Mouse (Mus musculus): ENCODE results near the gene Tmtc2. TPM values are rescaled to one million over a fixed set of nuclear protein-coding genes. Genes with fewer than 3 reads are reported as not detected.
A peak's percentile ranks its signal among the peaks of the same experiment; 100 is the strongest.

Gene Tmtc2
- total RNA-seq (2022) = 1 to 10 TPM; 2.0 to 5.2 (median 2.9) TPM

DNA sequence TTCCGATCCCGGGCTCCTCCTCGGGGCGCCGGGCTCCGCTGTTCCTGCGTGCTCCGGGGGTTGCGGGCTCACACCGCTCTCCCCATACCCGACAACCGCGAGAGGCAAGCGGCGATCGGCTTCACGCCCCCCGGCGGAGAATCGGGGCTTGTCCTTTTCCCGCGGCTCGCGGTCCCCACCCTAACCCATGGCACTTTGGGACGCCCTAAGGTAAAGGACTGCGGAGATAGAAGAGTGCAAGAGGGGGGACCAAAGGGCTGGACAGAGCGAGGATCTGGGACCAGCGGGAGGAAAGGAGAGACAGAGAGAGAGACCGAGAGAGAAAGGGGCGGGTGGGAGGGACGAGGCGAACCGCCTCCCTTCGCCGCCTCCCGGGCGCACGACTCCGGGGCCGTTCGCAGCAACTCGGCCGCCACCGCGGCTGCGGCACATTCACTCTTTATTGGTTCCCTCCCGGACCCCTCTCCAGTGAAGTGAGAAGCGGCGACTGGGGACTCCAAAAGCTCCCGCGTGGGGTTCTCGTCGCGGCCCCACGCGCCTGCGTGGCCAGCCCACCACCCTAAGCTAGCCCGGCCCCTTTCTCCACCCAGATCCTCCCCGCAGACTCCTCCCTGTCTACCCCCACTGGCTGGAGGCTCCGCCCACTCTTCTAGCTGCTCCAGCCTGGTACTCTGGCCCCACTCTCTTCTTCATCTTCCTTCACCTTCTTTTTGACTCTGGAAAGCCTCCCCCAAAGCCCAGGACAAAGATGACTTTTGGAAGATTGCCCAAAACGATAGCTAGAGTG lies at the start of gene Tmtc2:
Tmtc2 (minus strand) TSS at position 544 of the 787 bp plus-strand sequence.
- DNase-seq = peak; percentile 78

DNA sequence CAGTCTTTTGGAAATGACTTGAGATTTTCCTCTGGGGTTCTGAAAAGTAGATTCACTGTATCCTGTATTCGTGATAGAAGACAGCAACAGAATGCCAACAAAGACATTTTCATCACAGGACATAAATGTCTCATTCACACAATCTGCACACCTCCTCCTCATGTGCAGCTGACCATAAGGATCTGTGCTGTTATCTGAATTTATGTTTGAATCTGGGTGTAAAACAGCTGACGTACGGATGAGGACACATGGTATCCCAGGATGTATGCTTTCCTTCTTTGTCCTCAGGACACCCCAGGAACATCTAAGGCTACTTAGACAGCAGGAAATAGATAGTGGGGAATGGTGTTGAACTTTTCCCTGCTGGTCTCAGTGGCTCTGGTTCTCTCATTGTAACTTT lies 37.9 kb upstream of the Tmtc2 start:
- DNase-seq = no peak

DNA sequence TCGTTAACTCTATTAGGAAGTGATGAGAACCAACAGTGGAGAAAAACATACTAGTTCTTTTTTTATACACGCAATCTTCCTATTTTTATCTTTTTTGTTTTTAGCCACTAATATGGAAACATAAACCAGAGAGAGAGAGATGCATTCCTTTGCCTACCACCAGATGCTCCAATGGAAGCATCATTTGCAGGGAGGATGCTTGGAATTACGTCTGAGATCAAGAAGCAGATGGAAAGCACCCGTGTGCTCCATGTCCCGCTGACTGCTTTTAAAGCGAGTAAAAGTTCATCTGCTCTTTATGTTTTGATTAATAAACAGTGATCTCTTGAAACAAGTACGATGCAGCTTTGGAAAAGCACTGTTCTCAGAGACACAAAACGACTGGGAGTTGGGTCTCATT lies 24.6 kb upstream of the Tmtc2 start:
- DNase-seq = no peak

DNA sequence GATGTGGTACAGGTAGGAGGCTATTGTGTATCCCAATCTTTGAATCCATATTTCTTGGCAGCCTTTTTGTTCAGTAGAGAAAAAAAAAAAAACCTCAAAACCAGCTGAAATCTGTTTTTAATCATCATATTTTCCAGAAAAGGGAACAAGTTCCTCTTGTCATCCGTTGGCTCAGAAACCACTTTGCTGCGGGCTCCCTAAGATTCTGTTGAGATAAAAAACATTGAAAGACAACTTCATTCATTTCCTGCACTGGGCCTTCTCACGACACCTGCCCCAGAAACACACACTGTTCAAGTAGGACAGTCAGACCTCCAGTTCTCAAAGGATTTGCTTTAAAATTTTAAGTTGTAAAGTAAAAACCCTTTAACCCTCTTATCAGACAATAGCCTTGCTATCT lies 23.0 kb upstream of the Tmtc2 start:
- DNase-seq = no peak

DNA sequence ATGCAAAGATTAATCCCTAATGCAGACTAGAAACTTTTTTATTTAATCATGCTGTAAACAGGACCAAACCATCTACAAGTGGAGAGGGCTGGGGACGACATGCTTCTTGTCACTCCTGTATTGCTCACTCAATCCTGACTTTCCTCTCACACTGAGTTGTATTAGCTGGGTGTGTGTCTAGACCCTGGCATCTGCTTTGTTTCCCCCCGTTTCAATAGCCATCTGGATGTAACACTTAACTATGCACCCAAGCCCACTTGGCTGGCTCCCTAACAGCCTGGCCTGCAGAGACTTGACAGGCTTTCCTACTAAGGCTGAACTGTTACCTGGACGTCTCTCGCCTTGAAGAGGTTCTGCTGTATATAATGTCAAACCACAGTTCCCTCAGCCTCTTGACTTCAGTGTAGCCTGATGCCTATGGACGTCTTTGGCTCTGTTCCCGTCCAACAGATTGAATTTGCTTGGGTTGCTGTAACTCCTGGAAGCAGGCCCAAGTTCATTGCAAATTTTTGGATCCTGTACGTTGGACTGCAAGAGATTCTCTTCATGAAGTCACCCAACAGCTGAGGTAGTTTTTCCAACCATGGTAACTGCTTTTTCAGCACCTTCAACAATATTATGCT lies 21.3 kb upstream of the Tmtc2 start:
- DNase-seq = no peak

DNA sequence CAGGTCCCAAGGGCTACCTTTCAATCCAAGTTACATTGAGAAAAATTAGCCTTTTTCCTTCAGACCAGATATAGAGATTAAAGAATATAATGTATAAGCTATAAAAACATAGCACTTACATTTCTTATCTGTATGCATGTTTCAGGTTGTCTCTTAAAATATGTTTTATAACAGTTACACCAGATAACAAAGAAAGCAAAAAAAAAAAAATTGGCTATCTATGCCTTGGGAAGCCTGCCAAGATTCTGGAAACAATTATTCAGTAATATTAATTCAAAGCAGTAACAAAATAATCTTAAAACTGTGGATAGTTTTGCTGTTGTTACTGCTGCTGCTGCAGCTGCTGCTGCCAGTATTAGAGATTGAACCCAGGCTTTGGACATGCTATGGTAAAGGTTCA lies 13.9 kb upstream of the Tmtc2 start:
- no peak for DNase-seq

DNA sequence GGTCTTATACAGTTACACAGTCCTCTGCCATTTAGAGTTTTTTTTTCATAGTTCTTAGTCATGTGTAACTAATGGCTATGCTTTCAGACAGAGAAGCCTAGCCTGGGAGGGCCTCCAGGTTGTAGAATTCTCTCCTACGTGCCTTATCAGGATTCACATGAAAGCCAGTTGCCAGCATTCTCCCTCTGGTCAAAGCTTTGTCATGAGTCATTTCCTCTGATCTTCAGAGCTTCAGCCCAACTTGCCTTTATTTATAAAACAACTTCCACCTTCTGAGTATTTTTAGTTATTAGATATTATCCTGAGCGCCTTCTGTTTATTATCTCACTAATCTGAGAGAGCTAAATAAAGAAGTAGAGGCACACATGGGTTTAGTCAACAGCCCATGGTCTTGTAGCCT lies 5.1 kb upstream of the Tmtc2 start:
- no peak for DNase-seq

DNA sequence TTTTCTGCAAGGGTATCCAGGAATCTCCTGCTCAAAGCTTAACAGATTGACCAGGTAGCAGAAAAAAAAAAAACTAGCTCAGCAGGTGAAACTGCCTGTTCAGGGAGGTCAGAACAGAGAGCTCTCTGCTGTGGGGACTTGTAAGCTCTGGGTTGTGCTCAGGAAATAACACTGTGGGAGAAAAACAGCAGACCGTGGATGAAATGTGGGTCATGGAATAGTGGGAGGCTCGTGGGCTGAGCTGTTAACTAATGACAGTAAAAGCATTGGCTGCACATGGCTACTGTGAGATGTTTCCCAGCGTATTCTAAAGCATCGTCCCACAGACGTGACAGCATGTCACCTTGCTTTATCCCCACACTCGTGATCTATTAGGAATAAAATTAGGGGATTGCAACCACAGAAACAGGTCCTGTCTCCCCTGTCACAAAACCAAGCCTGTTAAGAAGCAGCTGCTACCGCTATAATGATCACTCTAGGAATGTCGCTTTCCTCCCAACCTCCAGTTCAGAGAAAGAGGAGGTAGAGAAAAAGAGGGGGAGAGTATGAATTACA lies 4.1 kb upstream of the Tmtc2 start:
- no peak for DNase-seq

DNA sequence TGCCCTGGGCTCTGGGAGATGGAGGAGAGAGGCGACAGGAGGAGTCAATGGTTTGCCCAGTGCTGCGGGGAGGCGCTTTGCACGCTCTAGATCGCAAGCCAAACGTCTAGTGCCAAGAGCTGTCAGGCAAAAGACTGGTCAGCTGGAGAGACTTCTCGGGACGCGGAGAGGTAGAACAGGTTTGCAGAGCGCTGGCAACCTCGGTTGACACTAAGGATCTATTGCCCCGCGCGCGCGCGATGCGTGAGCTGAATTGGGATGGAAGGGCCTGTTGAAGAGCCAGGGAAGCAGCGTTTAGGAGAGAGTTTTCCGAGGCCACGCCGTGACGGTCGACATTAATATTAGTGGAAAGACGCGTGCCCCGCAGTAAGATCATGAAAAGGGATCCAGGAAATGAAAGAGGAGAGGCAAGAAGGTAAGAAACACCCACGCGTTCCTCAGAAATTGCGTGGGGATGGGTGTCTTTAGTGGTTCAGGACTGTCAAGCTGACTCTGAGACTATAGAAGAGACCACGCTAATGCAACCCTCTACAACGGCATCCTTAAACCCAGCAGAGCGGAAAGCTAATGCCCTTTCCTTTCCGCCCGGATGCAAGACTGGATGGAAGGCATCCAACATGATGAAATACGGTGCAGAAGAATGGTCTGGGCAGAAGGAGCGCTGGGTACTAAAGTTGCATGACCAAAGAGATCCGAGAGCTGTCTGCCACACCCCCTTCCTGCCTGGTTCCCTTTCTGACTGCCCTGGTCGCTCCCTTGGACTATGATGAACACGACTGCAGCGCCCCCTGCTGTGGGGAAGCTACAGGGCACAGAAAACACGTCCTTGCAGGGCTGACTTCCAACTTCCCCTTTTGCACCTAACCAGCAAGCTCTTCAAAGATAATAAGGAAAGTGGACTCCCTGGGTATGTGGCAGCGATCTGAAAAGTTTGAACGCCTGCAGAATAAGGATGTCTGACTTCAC lies 727 bp upstream of the Tmtc2 start:
- DNase-seq = peak; percentile 87

DNA sequence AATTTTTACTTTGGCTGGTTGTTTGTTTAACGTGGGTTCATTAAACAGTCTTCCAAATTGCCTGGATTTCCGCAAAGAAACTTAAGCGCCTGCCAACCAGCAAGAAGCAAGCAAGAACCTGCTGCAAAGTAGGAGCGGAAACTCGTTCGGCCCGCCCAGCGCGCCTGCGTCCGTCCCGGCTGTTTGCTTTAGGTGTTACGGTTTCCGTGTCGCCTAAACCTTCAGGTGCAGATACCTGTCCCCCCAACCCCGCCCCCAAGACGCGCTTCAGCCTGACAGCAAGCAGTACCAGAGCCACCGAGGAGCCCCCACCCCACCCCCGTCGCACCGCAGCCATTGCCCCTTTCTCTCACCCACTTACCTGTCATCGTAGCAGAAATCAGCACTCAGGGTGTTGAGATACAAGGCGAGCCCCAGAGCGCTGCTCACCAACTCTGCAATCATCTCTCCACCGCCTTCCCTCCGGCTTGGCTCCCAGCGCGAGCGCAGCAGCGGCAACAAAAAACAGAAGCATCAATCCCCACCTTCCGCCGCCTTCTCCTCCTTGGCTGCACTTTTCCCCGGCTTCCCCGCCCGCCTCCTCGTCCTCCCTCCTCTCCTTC lies 844 bp downstream of the Tmtc2 start:
- peak; percentile 8 for DNase-seq

DNA sequence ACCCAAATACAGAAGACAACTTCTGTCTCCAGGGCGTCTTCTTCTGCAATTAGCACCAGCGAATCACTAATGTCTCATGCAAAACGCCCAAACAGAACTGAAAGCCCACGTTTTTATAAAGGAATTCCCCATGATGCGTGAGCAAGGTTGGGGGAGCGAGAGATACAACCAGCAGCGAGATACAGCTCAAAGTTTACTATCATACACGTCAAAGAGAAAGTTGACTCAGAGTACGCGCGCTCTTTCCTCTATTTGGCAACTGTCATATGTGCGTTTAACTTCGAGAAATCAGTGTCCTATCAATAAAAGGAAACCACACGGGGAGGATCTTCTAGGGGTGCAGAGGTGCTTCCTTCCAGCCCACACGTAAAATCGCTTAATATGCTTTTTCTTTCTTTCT lies 1.4 kb downstream of the Tmtc2 start:
- DNase-seq = no peak

DNA sequence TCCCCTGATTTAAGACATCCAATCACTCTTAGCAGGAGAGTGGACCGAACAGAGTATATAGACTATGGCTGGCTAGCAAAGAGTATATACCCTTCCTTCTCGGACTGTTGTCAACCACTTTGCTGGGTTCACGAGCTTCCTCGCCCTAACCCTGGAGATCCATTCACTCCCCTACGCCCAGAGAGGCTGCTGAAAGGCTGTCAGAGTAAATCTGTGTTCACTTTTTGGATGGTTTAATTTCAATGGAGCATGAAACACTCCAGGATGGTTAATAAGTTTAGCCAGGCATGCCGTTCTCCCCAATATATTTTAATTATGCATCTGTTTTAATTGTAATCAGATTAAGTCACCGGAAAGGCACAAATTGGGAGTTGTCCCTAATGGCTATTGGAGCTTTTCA lies 1.9 kb downstream of the Tmtc2 start:
- no peak for DNase-seq

DNA sequence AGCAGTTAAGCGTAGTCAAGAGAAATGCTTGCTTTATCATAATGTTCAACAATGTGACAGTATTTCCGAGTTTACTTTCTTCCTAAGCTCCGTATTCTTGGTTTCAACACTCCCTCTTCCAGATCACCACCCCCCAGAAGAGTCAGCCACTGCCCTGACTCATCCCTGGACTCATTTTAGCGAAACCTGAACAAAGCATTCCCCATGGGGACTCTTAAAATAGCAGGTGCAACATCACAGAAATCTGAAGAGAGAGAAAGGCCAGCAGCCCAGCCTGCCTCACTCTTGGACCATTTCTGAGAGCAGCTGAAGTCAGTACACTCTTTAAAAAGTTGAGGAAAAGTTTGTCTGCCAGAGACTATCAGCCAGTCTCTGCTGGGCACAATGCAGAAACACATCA lies 2.4 kb downstream of the Tmtc2 start:
- no peak for DNase-seq

DNA sequence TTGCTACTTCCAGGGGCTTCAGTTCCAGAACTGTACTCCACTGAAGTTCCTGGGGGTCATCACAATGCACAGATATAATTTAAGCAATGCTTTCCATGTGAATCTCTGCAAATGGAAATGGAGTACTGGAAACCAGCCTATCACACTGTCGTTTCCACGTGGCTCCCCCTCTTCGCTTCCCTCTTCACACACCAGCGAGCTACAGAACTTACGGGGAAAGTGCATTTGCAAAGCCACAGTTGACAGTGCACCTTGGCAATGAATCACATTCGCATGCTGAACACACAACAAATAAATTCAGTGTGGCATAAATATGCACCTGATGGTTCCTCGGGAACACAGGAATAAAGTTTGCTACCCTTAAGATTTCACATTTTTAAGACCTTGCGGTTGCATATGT lies 3.2 kb downstream of the Tmtc2 start:
- no peak for DNase-seq

DNA sequence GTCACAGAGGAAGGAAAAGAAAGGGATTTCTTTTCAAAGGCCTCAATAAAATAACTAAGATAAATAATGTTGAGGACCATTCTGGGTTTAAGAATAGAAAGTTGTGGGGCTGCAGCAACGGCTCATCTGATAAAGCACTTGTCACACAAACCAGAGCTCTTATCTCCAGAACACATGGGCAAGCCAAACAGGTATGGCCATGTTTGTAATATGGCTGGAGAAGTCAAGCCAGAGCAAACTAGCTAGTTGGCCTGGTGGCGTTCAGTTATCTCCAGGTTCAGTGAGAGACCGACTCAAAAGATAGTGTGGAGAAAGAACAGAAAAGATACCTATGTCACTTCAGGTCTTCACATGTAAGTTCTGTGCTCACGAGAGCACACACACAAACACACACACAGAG lies 4.7 kb downstream of the Tmtc2 start:
- no peak for DNase-seq

DNA sequence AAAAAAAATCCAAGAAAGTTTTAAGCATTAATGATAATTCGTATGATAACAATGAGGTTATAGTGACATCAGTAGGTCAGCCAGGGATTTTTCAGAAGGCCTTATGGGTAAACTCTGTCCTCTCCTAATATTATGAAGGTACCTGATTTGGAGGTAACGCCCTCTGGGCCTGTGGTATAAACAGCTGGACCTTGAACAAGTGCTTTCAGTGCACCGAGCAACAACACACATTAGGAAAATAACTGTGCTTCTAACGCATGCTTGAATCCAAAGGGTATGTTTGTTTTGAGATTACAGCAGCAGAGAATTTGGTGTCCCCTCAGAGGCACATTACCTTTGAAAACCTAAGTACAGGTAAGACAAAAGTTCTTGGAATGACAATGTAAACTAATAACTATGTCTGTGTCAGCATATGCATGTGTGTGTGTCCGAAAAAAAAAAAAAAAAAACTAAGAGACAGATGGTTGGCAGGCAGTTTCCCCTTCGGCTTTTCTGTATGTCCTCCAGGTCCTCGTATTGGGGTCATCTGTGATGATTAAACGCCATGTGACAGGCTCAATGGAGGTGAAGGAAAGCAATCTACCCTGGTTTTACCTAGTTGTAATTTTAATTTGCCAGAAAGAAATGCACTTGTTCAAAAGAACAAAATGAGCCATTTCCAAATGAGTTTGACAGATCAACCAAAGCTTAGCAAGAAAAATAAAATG lies 6.3 kb downstream of the Tmtc2 start:
- DNase-seq = no peak

DNA sequence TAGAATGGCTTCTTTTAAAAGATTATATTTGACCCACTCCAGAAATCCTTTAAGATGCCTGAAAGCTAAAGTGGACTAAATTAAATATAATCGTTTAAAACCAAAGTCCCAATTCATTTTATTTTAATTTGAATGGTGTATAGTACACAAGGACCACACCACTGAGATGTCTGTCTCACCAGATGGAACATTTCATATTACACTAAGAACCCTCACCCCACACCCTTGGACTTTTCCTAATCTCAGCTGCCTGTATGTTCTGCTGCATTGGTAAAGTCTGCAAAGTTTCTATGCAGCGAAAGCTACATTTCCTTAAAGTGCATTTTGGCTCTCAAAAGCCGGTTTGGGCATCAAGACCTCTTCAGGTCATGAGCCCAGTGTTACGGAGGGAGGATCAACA lies 12.7 kb downstream of the Tmtc2 start:
- DNase-seq = no peak

DNA sequence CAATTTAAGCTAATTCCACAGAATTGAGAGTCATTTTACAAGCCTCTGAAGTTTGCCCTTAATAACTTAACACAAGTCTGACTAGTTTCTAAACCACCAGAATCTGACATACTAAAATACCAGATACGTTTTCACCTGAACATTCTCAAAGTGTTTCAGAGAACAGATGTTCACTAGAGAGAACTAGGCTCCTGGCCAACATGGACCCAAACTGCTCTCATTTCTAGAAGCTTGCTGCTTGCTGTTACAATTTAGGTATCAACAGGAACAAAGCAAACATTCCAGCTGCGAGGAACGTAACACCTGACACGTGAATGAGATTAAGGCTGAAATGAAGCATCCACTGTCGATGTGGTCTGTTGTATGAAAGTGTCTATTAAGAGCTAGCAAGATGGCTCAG lies 16.7 kb downstream of the Tmtc2 start:
- no peak for DNase-seq

DNA sequence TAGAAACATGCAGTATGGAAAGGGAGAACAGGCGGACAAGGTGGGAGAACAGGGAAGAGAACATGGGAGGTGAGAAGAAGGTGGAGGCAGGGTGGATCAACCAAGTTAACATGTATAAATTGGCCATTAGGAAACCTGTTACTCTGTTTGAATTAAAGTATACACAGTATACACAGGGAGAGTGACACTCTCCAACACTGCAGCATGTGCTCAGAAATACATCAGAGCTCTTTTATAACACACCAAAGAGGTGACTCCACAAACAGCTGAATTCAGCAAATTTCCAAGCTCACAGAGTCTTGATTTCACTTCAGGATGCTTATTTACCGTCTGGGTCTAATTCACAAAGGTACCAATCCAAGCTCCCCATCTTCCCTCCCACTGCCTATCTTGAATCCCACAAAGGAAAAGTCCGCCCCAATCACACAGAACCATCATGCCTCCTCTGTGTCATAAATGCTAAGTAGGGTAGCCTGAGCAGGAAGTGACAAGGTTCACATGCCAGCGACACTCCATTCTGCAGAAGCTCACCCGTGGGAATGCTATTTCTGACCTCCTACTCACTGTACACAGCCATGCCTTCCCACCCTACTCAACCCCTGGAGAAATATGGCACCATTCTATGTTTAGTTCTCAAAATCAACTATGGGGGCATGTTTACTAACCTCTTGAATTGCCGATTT lies 17.2 kb downstream of the Tmtc2 start:
- no peak for DNase-seq

DNA sequence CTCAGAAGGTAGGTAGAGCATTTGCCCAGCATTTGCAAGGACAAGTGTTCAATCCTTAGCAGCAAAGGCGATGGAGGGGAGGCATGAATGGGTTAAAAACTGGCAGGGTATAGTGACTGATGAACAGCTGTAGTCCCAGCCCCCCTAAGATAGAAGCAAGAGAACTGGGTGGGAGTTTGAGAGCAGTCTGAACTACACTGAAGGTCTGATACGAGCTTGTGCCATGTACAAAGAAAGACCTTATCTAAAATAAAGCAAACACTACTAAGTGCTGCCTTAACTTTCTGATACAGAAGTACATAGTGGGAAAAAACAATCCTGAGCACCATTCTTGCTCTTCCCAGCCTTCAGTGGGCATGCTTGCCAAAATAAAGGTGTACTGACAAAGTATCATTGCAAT lies 20.1 kb downstream of the Tmtc2 start:
- DNase-seq = no peak

DNA sequence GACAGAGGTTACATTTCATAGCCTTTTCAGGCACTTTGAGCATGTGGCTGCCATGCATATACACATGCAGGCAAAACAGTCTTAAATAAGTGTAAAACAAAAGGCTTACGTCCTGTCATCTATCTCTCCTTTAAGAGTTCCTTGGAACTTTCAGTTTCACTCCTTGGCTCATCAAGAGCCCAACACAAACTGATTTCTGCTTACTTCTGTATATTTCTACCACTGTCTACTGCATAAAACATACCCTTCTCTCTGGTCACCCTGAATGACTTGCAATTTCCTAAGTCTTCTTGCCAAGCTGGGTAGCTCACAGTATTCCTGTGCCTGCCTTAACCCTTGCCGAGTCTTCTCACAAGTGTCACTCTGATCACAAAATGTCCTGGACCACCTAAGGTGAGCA lies 26.2 kb downstream of the Tmtc2 start:
- no peak for DNase-seq
